In the genomic region with DNA sequence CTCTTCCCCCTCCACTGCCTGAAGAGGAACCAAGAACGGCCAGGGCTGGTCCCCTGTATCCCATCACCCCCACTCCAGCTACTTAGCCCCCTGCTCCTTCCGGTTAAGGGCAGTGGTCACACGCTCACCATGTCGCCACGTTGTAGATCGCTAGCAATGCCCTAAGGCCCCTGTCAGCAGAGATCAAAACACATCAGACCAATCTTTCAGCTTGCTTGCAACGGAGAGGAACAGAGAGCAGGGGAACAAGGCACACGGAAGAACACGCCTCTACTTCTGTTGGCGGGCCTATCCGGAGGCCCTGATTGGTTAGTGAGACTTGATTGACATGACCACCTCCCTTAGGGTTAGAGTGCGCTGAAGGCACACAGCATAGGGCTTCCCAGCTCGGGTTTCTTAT, we compare ENCODE assay signal across 8 mouse cellular contexts. TPM values are rescaled to one million over a fixed set of nuclear protein-coding genes. Genes with fewer than 3 reads are reported as not detected.
DNase-seq lines count a peak whose midpoint lies in the region; ATAC-seq and TF ChIP-seq lines count a peak whose summit lies in the region.
"Not testable (repeated sequence)": the region's sequence is repeated elsewhere in the genome, so short reads cannot be mapped to it uniquely, and the experiment has no call there.

A gene (minus strand): TSS at position 226 of the 400 bp plus-strand sequence.

- peak within 1 kb of the TSS; percentile 22; the same call in 1 of the 2 replicates for H3K9ac ChIP-seq in forebrain, postnatal 0 days
- peak within 1 kb of the TSS; percentile 55 for H3K9ac ChIP-seq in liver, embryonic 15.5 days
- peak within 1 kb of the TSS; percentile 22; the same call in 1 of the 2 replicates for H3K9ac ChIP-seq in stomach, embryonic 15.5 days

- TF ChIP-seq CTCF in E14TG2a.4 (conservative IDR thresholded peaks at IDR 0.05; ENCODE audit: low read length); forebrain, postnatal 0 days (IDR thresholded peaks at IDR 0.05; ENCODE audit: low read depth): not testable (repeated sequence)

- H3K27ac ChIP-seq in forebrain, postnatal 0 days (ENCODE audit: low read depth, low read length); stomach, embryonic 15.5 days: not testable (repeated sequence)
- peak within 1 kb of the TSS; percentile 54; the same call in 1 of the 2 replicates for H3K27ac ChIP-seq in liver, embryonic 15.5 days (replicated peaks)

- WGBS in forebrain, postnatal 0 days: 5% methylated on average over 13 of the region's 13 CpGs
- 4% methylated on average over 13 of the region's 13 CpGs for whole genome bisulfite sequencing in liver, embryonic 15.5 days (ENCODE audit: insufficient replicate concordance)
- 6% methylated on average over 13 of the region's 13 CpGs for WGBS in stomach, embryonic 15.5 days

- not testable (repeated sequence) for H3K27me3 ChIP-seq in E14TG2a.4 (ENCODE audit: insufficient read depth, low read length); forebrain, postnatal 0 days (ENCODE audit: insufficient read depth, low read length); liver, embryonic 15.5 days; stomach, embryonic 15.5 days (replicated peaks)

- H3K4me1 ChIP-seq in E14TG2a.4 (replicated peaks; ENCODE audit: low read depth, low read length); forebrain, postnatal 0 days (ENCODE audit: insufficient read depth); liver, embryonic 15.5 days (replicated peaks); stomach, embryonic 15.5 days: not testable (repeated sequence)

- not testable (repeated sequence) for ATAC-seq in forebrain, postnatal 0 days; stomach, embryonic 15.5 days (ENCODE audit: insufficient read depth, low FRiP score, low read depth)
- peak; percentile 49; the same call in 1 of the 2 replicates for ATAC-seq in liver, embryonic 15.5 days (ENCODE audit: insufficient read depth)

- DNase-seq in cerebellum, adult 11 months: peak; percentile 0
- DNase-seq in forebrain, postnatal 0 days: peak; percentile 13
- DNase-seq in heart, postnatal 4 days: peak; percentile 66
- DNase-seq in layer of hippocampus, adult 11-12 months (ENCODE audit: low spot score): peak; percentile 30
- DNase-seq in neural tube, embryonic 10.5 days (ENCODE audit: extremely low spot score, low spot score): peak; percentile 29

- H3K36me3 ChIP-seq in E14TG2a.4 (ENCODE audit: insufficient read depth, low read length): peaks cover 13% of the 10 kb centered on the region
- H3K36me3 ChIP-seq in forebrain, postnatal 0 days (ENCODE audit: insufficient read depth); liver, embryonic 15.5 days (replicated peaks); stomach, embryonic 15.5 days: not testable (repeated sequence)

- peak within 1 kb of the TSS; percentile 85 for H3K4me3 ChIP-seq in E14TG2a.4 (replicated peaks; ENCODE audit: low read length)
- H3K4me3 ChIP-seq in forebrain, postnatal 0 days (ENCODE audit: low read depth, low read length): peak within 1 kb of the TSS; percentile 23
- peak within 1 kb of the TSS; percentile 65 for H3K4me3 ChIP-seq in liver, embryonic 15.5 days (replicated peaks)
- peak within 1 kb of the TSS; percentile 51 for H3K4me3 ChIP-seq in stomach, embryonic 15.5 days (replicated peaks)

- peak within 1 kb of the TSS; percentile 39 for H3K4me2 ChIP-seq in forebrain, postnatal 0 days (ENCODE audit: low read depth)
- H3K4me2 ChIP-seq in liver, embryonic 15.5 days: peak within 1 kb of the TSS; percentile 63
- peak within 1 kb of the TSS; percentile 46 for H3K4me2 ChIP-seq in stomach, embryonic 15.5 days

- peaks cover 11% of the 10 kb centered on the region for H3K9me3 ChIP-seq in E14TG2a.4 (ENCODE audit: low read length)
- H3K9me3 ChIP-seq in forebrain, postnatal 0 days (ENCODE audit: low read length); liver, embryonic 15.5 days (replicated peaks); stomach, embryonic 15.5 days: not testable (repeated sequence)

RNA-seq across cellular contexts. Expression of the gene that starts here (rescaled TPM):
- 1.2 and 4.5 TPM in 2 replicates for total RNA-seq in forebrain, postnatal 0 days (2014; rRNA removed)
- polyA plus RNA-seq in forebrain, postnatal 0 days (2015; fragmentation: Nextera tagmentation; extraction: Ambion mirVana): 1.3 and 2.2 TPM in 2 replicates
- total RNA-seq in heart, postnatal 4 days (2021): 1 to 10 TPM; 1.1 to 1.6 TPM
- polyA plus RNA-seq in liver, embryonic 15.5 days (2015; fragmentation: Nextera tagmentation; extraction: Ambion mirVana): 2.7 and 2.9 TPM in 2 replicates
- polyA plus RNA-seq in stomach, embryonic 15.5 days (2015; fragmentation: Nextera tagmentation; extraction: Ambion mirVana): 5.0 and 5.1 TPM in 2 replicates

Comparison
In these comparisons a context has a peak if more than half of its experiments do, and no peak if none do; other contexts are left out.
1. H3K4me3 ChIP-seq: peak in every context shown above with its lines; median percentile 85 in E14TG2a.4; 65 in liver, embryonic 15.5 days; 51 in stomach, embryonic 15.5 days; 23 in forebrain, postnatal 0 days.
2. DNase-seq: peak in every context shown above with its lines; median percentile 66 in heart, postnatal 4 days; 30 in layer of hippocampus, adult 11-12 months; 29 in neural tube, embryonic 10.5 days; 13 in forebrain, postnatal 0 days; 0 in cerebellum, adult 11 months.